Mouse (Mus musculus) right cerebral cortex, adult 2 months (tissue): Measurements from ENCODE around the gene Clec11a.

Source experiments
- DNase-seq, 2 experiments: peaks; one replicate each; pipeline ENCODE4 v3.0.0; 2021 to 2022; ENCODE audit warnings: low spot score in 2 of 2

Clec11a gene

DNA sequence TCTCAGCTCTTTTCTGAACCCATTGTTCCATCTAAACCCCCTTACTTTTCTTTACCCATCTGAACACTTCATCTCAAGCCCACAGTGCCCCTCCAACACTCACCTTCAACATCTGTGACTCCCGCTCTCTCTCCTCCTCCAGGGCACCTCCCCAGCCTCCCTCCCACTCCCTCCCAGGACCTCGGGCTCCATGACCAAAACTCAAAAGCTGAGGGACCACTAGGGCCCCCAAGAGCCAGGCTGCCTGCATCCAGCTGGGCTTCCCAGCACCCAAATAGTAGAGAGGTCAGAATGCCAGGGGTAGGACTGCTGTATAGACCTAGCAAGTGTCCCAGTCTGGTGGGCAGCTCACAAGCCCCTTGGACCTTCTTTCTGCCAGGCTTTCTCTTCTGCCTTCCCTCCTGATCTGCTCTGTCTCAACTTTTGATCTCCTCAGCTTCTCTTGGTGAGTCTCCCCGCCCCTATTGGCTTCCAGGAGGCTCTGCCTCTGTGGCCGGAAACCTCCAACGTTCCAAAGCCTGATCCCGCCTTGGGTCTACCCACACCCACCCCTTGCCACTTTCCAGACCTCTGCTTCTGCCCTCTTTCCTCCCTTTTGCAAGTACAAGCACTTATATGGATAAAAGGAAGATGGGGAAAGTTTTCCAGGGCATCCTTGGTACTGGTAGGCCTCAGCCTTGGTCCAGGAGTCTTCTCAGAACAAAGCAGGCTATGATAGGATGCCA is at the start of gene Clec11a:
Gene Clec11a (minus strand): TSS at position 387 of the 725 bp plus-strand sequence.
- DNase-seq = peak; percentile 2 to 3

DNA sequence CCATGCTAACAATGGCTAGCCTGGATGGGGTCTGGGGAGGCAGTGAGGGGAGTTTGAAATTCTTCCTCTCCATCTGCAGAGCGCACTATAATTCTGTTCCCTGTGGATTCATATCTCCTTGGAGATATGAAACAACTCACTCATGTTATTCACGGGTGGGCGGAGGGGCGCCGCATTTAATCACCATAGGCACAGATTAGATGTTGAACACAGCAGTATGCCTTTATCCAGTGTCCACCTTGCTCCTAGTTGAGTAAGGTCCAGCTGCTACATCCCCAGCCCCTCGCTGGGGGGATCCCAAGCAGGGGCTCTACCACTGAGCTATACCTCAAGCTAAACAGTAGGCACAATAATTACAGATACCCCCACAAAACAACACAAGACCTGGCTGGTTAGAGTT is 48.7 kb upstream of the Clec11a start:
- DNase-seq = peak; percentile 37 to 53

DNA sequence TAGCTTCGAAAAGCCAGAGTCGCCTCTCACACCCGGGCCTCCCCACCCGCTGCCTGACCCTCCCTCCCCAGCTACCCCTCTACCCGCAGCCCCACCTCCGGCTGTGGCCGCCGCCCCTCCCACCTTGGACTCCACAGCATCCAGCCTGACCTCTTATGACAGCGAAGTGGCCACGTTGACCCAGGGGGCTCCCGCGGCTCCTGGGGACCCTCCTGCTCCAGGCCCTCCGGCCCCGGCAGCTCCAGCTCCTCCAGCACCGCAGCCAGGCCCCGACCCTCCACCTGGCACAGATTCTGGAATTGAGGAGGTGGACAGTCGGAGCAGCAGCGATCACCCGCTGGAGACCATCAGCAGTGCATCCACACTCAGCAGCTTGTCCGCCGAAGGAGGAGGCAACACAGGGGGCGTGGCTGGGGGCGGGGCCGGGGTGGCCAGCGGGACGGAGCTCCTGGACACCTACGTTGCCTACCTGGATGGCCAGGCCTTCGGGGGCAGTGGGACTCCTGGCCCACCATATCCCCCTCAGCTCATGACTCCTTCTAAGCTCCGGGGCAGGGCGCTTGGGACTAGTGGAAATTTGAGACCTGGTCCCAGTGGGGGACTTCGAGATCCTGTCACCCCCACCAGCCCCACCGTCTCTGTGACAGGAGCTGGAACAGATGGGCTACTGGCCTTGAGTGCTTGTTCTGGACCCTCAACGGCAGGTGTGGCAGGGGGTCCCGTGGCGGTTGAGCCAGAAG is 47.1 kb upstream of the Clec11a start:
- DNase-seq = peak in 1 of 2 experiments; percentile 15

GRCm38 (mm10) chr7:44352750-44353600 is 46.3 kb upstream of the Clec11a start:
- peak in 1 of 2 experiments; percentile 36 for DNase-seq

DNA sequence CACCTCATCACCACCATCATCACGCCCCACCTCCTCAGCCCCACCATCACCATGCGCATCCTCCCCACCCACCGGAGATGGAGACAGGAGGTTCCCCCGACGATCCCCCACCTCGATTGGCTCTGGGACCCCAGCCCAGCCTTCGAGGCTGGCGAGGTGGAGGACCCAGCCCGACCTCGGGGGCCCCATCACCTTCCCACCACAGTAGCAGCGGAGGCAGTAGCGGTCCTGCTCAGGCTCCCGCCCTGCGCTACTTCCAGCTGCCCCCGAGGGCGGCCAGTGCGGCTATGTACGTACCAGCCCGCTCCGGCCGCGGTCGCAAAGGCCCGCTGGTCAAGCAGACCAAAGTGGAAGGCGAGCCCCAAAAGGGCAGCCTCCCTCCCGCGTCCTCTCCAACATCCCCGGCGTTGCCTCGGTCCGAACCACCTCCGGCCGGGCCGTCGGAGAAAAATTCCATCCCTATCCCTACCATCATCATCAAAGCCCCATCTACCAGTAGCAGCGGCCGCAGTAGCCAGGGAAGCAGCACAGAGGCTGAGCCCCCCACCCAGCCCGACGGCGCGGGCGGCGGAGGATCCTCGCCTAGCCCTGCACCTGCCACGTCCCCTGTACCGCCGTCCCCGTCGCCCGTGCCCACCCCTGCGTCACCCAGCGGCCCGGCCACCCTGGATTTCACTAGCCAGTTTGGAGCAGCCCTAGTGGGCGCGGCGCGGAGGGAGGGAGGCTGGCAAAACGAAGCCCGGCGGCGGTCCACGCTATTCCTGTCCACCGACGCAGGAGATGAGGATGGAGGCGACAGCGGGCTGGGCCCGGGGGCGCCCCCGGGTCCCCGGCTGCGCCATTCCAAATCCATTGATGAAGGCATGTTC is 45.4 kb upstream of the Clec11a start:
- peak in 1 of 2 experiments; percentile 23 for DNase-seq

GRCm38 (mm10) chr7:44350957-44351711 is 44.4 kb upstream of the Clec11a start:
- peak; percentile 89 to 92 for DNase-seq

DNA sequence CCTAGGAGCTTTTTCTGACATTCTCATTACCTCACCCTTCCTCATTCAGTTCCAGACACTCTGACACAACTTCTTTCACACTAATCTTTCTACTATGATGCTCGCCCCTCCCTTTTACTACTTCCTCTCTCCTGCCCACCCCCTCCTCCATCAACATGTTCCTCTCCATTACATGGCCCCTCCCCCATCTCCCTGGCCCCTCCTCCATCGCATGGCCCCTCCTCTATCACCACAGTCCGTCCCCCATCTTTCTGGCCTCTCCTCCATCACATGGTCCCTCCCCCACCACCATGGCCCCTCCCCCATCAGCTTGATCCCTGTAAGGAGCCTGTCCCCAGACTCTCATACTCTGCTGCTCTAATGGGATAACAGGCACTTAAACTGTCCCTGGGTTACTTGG is 42.3 kb upstream of the Clec11a start:
- no peak for DNase-seq

DNA sequence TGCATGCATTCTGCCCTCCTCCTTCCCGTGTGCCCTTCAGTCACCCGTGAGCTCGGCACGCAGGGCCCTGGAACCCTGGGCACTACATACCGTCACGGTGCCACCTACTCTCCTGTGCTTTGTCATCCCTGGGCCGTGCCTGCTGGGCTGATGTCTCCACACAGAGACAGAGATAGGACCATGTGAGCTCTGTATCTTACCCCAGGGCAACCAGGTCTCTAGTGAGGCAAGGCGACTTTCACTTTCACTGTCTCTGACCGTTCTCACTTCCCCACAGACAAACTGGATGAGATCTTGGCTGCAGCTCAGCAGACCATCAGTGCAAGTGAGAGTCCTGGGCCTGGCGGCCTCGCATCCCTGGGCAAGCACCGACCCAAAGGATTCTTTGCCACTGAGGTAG is 37.9 kb upstream of the Clec11a start:
- no peak for DNase-seq

DNA sequence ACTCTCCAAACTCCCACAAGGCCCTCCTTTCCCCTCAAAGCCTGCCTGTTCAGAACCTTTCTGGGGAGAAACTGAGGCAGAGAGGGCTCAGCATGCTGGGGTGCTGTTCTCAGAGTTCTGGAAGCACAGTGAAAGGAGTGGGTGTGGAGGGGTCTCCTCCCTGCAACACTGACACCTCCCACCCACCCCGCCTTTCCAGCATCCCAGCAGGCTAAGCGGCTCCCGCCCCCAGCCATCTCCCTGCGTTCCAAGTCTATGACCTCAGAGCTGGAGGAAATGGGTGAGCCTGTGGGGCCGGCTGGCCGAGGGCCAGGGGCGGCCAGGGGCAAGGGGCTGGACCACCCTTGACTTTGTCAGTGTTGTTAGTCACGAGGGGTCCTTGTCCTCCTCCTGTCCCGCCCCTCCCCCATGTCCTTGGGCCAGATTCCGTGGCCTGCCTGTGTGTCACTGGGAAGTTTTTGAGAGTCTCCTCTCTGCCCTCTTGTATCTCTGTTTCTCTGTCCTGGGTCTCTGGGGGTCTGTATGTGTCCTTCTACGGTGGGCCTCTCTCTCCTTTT is 36.8 kb upstream of the Clec11a start:
- no peak for DNase-seq

DNA sequence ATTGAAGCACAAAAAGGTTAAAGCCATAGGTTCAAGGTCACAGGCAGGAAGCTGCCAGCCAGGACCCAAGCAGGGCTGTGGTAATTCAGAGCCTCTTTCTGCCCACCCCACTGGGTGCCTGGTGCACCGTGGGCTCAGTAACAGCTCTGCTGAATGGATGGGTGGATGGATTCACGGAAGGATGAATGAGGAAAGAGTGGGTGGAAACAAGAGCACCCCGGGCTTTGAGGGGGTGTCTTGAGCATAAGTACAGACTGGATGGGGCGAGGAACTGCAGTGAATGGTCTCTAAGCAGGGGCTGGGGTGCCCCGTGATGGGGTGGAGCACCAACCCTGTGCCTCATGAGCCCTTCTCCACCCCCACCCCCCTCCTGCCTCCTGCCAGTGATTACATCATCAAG is 35.0 kb upstream of the Clec11a start:
- DNase-seq = peak in 1 of 2 experiments; percentile 60

GRCm38 (mm10) chr7:44341119-44341518 is 34.4 kb upstream of the Clec11a start:
- no peak for DNase-seq

GRCm38 (mm10) chr7:44340226-44340625 is 33.5 kb upstream of the Clec11a start:
- no peak for DNase-seq

- peak in 1 of 2 experiments; percentile 51 for DNase-seq
These were observed 30.6 kb upstream of the Clec11a start for GRCm38 (mm10) chr7:44337121-44337849.

DNA sequence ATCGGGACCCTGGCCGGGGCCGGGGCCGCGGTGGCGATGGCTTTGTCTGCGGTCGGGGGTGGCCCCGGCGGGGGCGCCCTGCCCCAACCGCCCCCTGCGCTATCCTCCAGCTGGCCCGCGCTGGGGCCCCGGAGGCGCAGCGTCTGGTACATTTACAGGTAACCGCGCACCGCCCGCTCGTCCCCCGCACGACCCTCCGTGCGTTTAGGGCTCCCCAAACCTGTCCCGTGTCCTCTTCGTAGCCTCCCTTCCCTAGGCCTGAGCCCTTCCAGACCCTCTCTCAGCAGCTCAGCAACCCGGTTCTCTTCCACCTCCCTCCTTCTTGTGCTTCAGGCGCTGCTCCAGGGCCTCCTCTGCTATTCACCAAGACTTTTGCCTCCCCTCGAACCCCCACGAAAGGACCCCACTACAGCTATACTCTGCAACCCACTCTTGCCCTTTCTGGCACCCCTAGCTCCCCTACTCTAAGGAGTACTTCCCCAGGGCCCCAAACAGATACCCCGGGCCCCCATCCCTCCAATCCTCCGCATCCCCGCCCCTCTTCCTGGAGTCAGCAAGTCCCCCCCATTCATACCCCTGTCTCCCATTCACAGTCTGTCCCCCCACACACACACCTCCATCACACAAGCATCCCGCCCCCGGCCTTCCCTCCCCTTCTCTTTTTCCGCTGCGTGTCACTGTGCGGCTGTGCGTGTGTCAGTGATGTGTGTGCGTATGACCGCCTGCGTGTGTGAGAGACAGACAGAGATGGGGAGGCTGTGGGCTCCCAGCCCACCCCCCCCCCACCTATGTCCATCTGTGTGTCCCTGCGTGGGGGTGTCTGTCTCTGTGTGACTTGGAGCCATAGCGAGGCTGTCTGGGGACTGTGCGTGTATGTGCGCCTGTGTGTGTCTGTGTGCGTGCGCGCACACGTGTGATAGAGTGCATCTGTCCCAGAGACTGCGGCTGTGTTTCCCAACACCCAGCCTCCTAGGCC is 29.6 kb upstream of the Clec11a start:
- peak in 1 of 2 experiments; percentile 56 for DNase-seq

GRCm38 (mm10) chr7:44335031-44335878 is 28.6 kb upstream of the Clec11a start:
- peak in 1 of 2 experiments; percentile 61 for DNase-seq

DNA sequence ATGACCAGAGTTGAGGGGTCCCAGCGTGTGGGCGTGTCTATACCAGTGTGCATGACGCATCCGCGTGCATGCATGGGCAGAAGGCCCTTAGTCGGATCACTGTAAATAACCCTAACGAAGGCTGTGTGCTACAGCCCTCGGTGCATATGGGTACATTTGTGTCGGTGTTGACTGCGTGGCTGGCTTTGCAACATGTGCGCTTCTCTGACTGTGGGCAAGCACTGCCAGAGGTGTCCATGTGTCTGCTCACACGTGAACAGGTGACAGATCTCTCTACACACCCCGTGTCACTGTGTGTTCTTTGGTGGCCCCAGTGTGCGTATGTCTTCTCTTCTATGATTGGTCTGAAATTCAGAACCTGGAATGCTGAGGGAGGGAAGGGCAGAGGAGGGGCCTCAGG is 27.4 kb upstream of the Clec11a start:
- no peak for DNase-seq

DNA sequence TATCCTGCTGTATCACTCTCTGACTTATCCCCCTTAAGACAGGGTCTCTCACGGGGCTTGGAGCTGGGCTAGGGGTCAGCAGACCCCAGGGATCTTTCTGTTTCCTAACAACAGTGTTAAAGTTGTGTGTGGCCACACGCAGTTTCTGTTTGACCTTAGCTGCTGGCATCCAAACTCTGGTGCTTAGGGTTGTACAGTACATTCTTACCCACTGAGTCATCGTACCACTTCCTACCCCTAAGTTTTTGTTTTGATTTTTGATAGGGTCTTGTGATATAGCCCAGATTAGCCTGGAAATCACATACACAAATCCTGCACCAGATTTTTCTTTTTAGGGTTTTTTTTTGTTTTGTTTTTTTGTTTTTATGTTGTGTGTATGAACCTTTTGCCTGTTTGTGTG is 25.6 kb upstream of the Clec11a start:
- DNase-seq = no peak
